Mouse (Mus musculus) kidney, postnatal 10 days (tissue): ENCODE results near the gene Tle3.

Experiments
- DNase-seq: peaks from one replicate; pipeline ENCODE4 v3.0.0; 2021; ENCODE audit warnings: mixed read lengths

The Tle3 gene

GRCm38 (mm10) chr9:61378516-61378915 lies 6.3 kb downstream of the Tle3 start:
- DNase-seq = no peak

GRCm38 (mm10) chr9:61379016-61379634 lies 7.0 kb downstream of the Tle3 start:
- no peak for DNase-seq

- DNase-seq = no peak
Measured at GRCm38 (mm10) chr9:61380258-61381062, 8.3 kb downstream of the Tle3 start.

- no peak for DNase-seq
Measured at GRCm38 (mm10) chr9:61381063-61381408, 8.9 kb downstream of the Tle3 start.

GRCm38 (mm10) chr9:61381445-61381844 lies 9.3 kb downstream of the Tle3 start:
- DNase-seq = no peak

- no peak for DNase-seq
Measured at GRCm38 (mm10) chr9:61382595-61383186, 10.5 kb downstream of the Tle3 start.

GRCm38 (mm10) chr9:61384101-61384500 lies 11.9 kb downstream of the Tle3 start:
- DNase-seq = no peak

- DNase-seq = no peak
Measured at GRCm38 (mm10) chr9:61384646-61385443, 12.7 kb downstream of the Tle3 start.

- DNase-seq = no peak
Measured at GRCm38 (mm10) chr9:61385753-61386152, 13.6 kb downstream of the Tle3 start.

- DNase-seq = no peak
Measured at GRCm38 (mm10) chr9:61386314-61386713, 14.1 kb downstream of the Tle3 start.

GRCm38 (mm10) chr9:61387797-61388196 lies 15.6 kb downstream of the Tle3 start:
- no peak for DNase-seq

- no peak for DNase-seq
Measured at GRCm38 (mm10) chr9:61388214-61388613, 16.0 kb downstream of the Tle3 start.

- no peak for DNase-seq
Measured at GRCm38 (mm10) chr9:61388689-61389403, 16.7 kb downstream of the Tle3 start.

- DNase-seq = no peak
Measured at GRCm38 (mm10) chr9:61389404-61389701, 17.2 kb downstream of the Tle3 start.

- no peak for DNase-seq
Measured at GRCm38 (mm10) chr9:61391570-61392337, 19.6 kb downstream of the Tle3 start.

GRCm38 (mm10) chr9:61392338-61392620 lies 20.1 kb downstream of the Tle3 start:
- no peak for DNase-seq

GRCm38 (mm10) chr9:61393161-61393560 lies 21.0 kb downstream of the Tle3 start:
- DNase-seq = no peak

GRCm38 (mm10) chr9:61393847-61394246 lies 21.7 kb downstream of the Tle3 start:
- no peak for DNase-seq

GRCm38 (mm10) chr9:61395071-61395470 lies 22.9 kb downstream of the Tle3 start:
- no peak for DNase-seq

- DNase-seq = peak; percentile 58
Measured at GRCm38 (mm10) chr9:61396474-61396873, 24.3 kb downstream of the Tle3 start.

GRCm38 (mm10) chr9:61397130-61397529 lies 25.0 kb downstream of the Tle3 start:
- peak; percentile 60 for DNase-seq

- no peak for DNase-seq
Measured at GRCm38 (mm10) chr9:61398160-61398559, 26.0 kb downstream of the Tle3 start.
